Mouse (Mus musculus) ES-E14 (cell line): ENCODE results near the gene Tank. TPM values are rescaled to one million over a fixed set of nuclear protein-coding genes. Genes with fewer than 3 reads are reported as not detected.

Experiments
- DNase-seq: peaks from one replicate; pipeline ENCODE4 v3.0.0-alpha.2; 2013; ENCODE audit warnings: low read depth, low spot score
- H3K27ac ChIP-seq: 2 replicates; pipeline ENCODE4 v1.5.1; 2012; ENCODE audit warnings: low read depth, mild to moderate bottlenecking, low read length, moderate library complexity, mixed read lengths; ENCODE audit not compliant: poor library complexity, insufficient read depth, severe bottlenecking
- H3K36me3 ChIP-seq: 2 replicates; pipeline ENCODE4 v1.6.1; 2012; ENCODE audit warnings: mild to moderate bottlenecking, low read length, moderate library complexity, mixed read lengths; ENCODE audit not compliant: control insufficient read depth, poor library complexity, insufficient read depth, severe bottlenecking
- H3K4me1 ChIP-seq, 2 experiments: fragments of 150-350 bp in 1 of 2; sonication (generic) in 1 of 2; 2 replicates each; pipeline ENCODE4 v1.6.1; 2012; ENCODE audit warnings: low read length in 2 of 2, mild to moderate bottlenecking in 1 of 2, mixed read lengths in 1 of 2; ENCODE audit not compliant: control insufficient read depth in 2 of 2, insufficient read depth in 2 of 2, poor library complexity in 1 of 2
- H3K4me3 ChIP-seq, 2 experiments: fragments of 150-350 bp in 1 of 2; sonication (generic) in 1 of 2; 2 replicates each; pipeline ENCODE4 v1.5.1; 2012; ENCODE audit warnings: low read length in 2 of 2, low read depth in 1 of 2, mild to moderate bottlenecking in 1 of 2, mixed read lengths in 1 of 2; ENCODE audit not compliant: insufficient read depth in 1 of 2, poor library complexity in 1 of 2, severe bottlenecking in 1 of 2
- H3K9ac ChIP-seq: 2 replicates; pipeline ENCODE4 v1.6.1; 2012; ENCODE audit warnings: low read depth, mild to moderate bottlenecking, low read length, mixed read lengths; ENCODE audit not compliant: poor library complexity, insufficient read depth, severe bottlenecking
- H3K9me3 ChIP-seq: fragments of 150-350 bp; sonication (generic); 2 replicates; pipeline ENCODE4 v1.6.1; 2012; ENCODE audit warnings: low read depth, mild to moderate bottlenecking, low read length; ENCODE audit not compliant: control insufficient read depth, insufficient read depth
- CHD2 ChIP-seq: IDR thresholded peaks from 2 replicates; pipeline ENCODE4 v1.6.1; 2014; ENCODE audit warnings: mild to moderate bottlenecking, low read depth, low read length, inconsistent platforms
- HCFC1 ChIP-seq: IDR thresholded peaks from 2 replicates; pipeline ENCODE4 v1.6.1; 2012; ENCODE audit warnings: low read length, inconsistent platforms, borderline replicate concordance; ENCODE audit not compliant: insufficient read depth
- MAFK ChIP-seq: IDR thresholded peaks from 2 replicates; pipeline ENCODE4 v1.6.1; 2014; ENCODE audit warnings: mild to moderate bottlenecking, low read depth, low read length, inconsistent platforms; ENCODE audit not compliant: insufficient read depth
- ZC3H11A ChIP-seq: IDR thresholded peaks from 2 replicates; pipeline ENCODE4 v1.6.1; 2012; ENCODE audit warnings: low read depth, mild to moderate bottlenecking, inconsistent platforms, low read length, borderline replicate concordance
- ZNF384 ChIP-seq: IDR thresholded peaks from 2 replicates; pipeline ENCODE4 v1.6.1; 2012; ENCODE audit warnings: low read depth, low read length, inconsistent platforms
- in situ Hi-C, 2 experiments: fragments of 600-800 bp; cut with MboI; formaldehyde crosslinking; loops; one replicate each; pipeline ENCODE4 v1.15.1; 2025; ENCODE audit warnings: low sequenced_read_pairs in 2 of 2, inconsistent platforms in 1 of 2; ENCODE audit not compliant: unreplicated experiment in 2 of 2
- total RNA-seq: library from RNA; depleted of rRNA; stranded (reverse); fragments of 300-350 nt; gene quantifications from 2 replicates; pipeline ENCODE4 v1.2.3, GENCODE M21; 2012; rRNA removed

The Tank gene
- total RNA-seq, 1 experiment = 7.8 TPM

GRCm38 (mm10) chr2:61674555-61674954, 96.2 kb downstream of the Tank start:
- Histone ChIP-seq H3K9ac (no peak overlapping the region), H3K4me3 (no peak overlapping the region), H3K9me3 (no peaks in the 10 kb centered on the region), H3K4me1 (no peaks in the 10 kb centered on the region), H3K36me3 (no peaks in the 10 kb centered on the region), H3K27ac (no peak overlapping the region)
- DNase-seq = no peak
- no peak for TF ChIP-seq HCFC1
- TF ChIP-seq ZNF384 = no peak
- TF ChIP-seq CHD2 = no peak
- no peak for TF ChIP-seq MAFK
- no peak for TF ChIP-seq ZC3H11A
- in situ Hi-C loops = loop anchor here in 1 of 2 experiments (25.0 kb wide), 1 partner anchor 288 kb away; no protein-coding TSS in a partner anchor

DNA sequence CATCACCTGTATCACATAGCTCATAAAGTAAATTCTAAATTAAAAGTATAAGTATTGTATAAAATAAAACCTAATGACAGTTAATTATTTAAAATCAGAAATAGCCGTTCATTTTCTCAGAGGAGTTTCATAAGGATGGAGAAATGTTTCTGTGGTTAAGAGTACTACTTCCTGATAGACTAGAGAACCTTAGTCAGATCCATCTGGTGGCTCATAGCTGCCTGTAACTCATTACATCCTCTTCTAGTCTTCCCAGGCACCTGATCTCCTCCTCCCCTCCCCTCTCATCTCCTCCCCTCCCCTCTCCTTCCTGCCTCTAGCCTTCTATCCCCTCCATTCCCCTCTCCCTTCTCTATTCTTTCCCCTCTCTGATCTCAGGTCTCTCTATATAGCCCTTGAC, 103.2 kb downstream of the Tank start:
- Histone ChIP-seq H3K4me3 (no peak overlapping the region), H3K9ac (no peak overlapping the region), H3K36me3 (no peaks in the 10 kb centered on the region), H3K4me1 (no peaks in the 10 kb centered on the region), H3K27ac (no peak overlapping the region), H3K9me3 (no peaks in the 10 kb centered on the region)
- TF ChIP-seq CHD2 = no peak
- TF ChIP-seq HCFC1 = no peak
- TF ChIP-seq ZC3H11A = no peak
- TF ChIP-seq ZNF384 = no peak
- no peak for TF ChIP-seq MAFK
- in situ Hi-C loops = no loop called here
- no peak for DNase-seq

GRCm38 (mm10) chr2:61686533-61686932, 108.1 kb downstream of the Tank start:
- Histone ChIP-seq H3K9me3 (no peaks in the 10 kb centered on the region), H3K4me3 (no peak overlapping the region), H3K9ac (no peak overlapping the region), H3K36me3 (no peaks in the 10 kb centered on the region), H3K4me1 (no peaks in the 10 kb centered on the region), H3K27ac (no peak overlapping the region)
- no peak for DNase-seq
- in situ Hi-C loops = no loop called here
- TF ChIP-seq MAFK (no peak), ZNF384 (no peak), CHD2 (no peak), HCFC1 (no peak), ZC3H11A (no peak)

GRCm38 (mm10) chr2:61689086-61689485, 110.7 kb downstream of the Tank start:
- TF ChIP-seq ZC3H11A (no peak), MAFK (no peak), ZNF384 (no peak), CHD2 (no peak), HCFC1 (no peak)
- H3K4me1 ChIP-seq = no peaks in the 10 kb centered on the region
- in situ Hi-C loops = no loop called here

More at GRCm38 (mm10) chr2:61689086-61689485, 110.7 kb downstream of the Tank start:
- no peaks in the 10 kb centered on the region for H3K9me3 ChIP-seq
- no peak for DNase-seq
- H3K27ac ChIP-seq = no peak overlapping the region
- H3K36me3 ChIP-seq = no peaks in the 10 kb centered on the region
- no peak overlapping the region for H3K4me3 ChIP-seq
- H3K9ac ChIP-seq = no peak overlapping the region

Other genes with a start within 250 kb of the Tank start
- 94.0 and 164 TPM in 2 replicates for gene Psmd14, start 133.1 kb downstream of the Tank start, total RNA-seq
- 0.79 and 0.80 TPM in 2 replicates for gene Tbr1, start 224.3 kb downstream of the Tank start, total RNA-seq